Mouse (Mus musculus) ovary, adult 10 weeks (tissue): ENCODE measurements around the gene Olfr24. TPM values are rescaled to one million over a fixed set of nuclear protein-coding genes. Genes with fewer than 3 reads are reported as not detected.

Source experiments
- polyA plus RNA-seq: library from polyadenylated mRNA; stranded (reverse); fragments of 350-450 nt; fragmentation: Illumina TruSeq; extraction: RNeasy Lipid Tissue Mini Kit (QIAGEN cat#74804); gene quantifications from one replicate; pipeline ENCODE4 v1.2.3, GENCODE M21; 2014

Gene Olfr24
- polyA plus RNA-seq: not detected

DNA sequence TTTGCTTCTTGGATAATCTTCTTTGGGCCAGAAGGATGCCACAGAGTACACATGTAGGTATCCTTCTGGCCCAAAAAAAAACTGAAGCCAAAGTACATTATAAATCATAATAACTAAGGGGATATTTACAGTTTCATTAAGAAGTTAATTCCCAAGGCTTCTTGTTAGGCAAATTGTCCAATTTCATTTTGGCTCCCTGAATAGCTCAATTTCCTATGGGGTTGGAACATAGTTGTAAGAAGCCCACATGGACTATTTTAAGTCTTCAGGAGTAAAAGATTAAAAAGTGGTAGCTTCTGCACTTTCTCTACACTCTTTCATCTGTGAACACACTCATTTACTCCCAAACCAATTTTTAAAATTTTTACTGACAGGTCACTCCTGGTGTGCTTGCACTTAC, at the start of gene Olfr24:
Gene Olfr24, minus strand, starts transcription at position 101 of the 400 bp plus-strand sequence.

Other genes starting within 250 kb of the Olfr24 start
- gene Muc16, start 89.5 kb downstream of the Olfr24 start, polyA plus RNA-seq: 12.3 TPM
- gene Olfr828, start 55.5 kb upstream of the Olfr24 start, polyA plus RNA-seq: not detected
- not detected for gene Olfr829, start 90.9 kb upstream of the Olfr24 start, polyA plus RNA-seq
- not detected for gene Olfr830, start 110.7 kb upstream of the Olfr24 start, polyA plus RNA-seq
- not detected for gene Olfr832, start 173.1 kb upstream of the Olfr24 start, polyA plus RNA-seq
- gene Olfr834, start 224.0 kb upstream of the Olfr24 start, polyA plus RNA-seq: not detected